Mouse (Mus musculus): ENCODE data around the gene Rpa1.

- TF ChIP-seq POLR2A (IDR thresholded peaks at IDR 0.05; ENCODE audit: borderline replicate concordance, extremely low read depth, low read depth, low read length) (no peak), CTCF (IDR thresholded peaks at IDR 0.05; ENCODE audit: insufficient read depth, low read length) (no peak)
These were observed 59.0 kb downstream of the Rpa1 start for GRCm38 (mm10) chr11:75289120-75289519.

All from lung, adult 2 months (tissue).